Mouse (Mus musculus) liver, postnatal 0 days (tissue): Measurements from ENCODE around the gene Slc2a12.

Experiments used
- CTCF ChIP-seq: sonication (generic); IDR thresholded peaks from 2 replicates; pipeline ENCODE4 v1.5.1; 2016; ENCODE audit warnings: antibody characterized with exemption, low read depth
- EP300 ChIP-seq: IDR thresholded peaks from 2 replicates; pipeline ENCODE4 v1.6.1; 2016; ENCODE audit warnings: antibody characterized with exemption, low read depth, mild to moderate bottlenecking

- TF ChIP-seq EP300, result no peak
- TF ChIP-seq CTCF, result no peak
These were observed 59.0 kb downstream of the Slc2a12 start for GRCm38 (mm10) chr10:22703844-22704243.
